Mouse (Mus musculus) megakaryocyte, embryonic 14.5 days (primary cell): Measurements from ENCODE around the gene Lamp1.

Source experiments
- FLI1 ChIP-seq: IDR thresholded peaks from 2 replicates; pipeline ENCODE4 v1.6.1; 2012; ENCODE audit warnings: low read length, inconsistent platforms, mixed read lengths
- GATA1 ChIP-seq: IDR thresholded peaks from 3 replicates; pipeline ENCODE4 v1.6.1; 2012; ENCODE audit warnings: mixed read lengths, low read length, inconsistent platforms, borderline replicate concordance

- TF ChIP-seq FLI1: no peak
- TF ChIP-seq GATA1: no peak
Measured at GRCm38 (mm10) chr8:13179948-13180347, 21.0 kb downstream of the Lamp1 start.
